Mouse (Mus musculus) small intestine, adult 2 months (tissue): ENCODE data around the gene Dgkq. TPM values are rescaled to one million over a fixed set of nuclear protein-coding genes. Genes with fewer than 3 reads are reported as not detected.

Experiments used
- H3K27ac ChIP-seq: fragments of 200-500 bp; 2 replicates; pipeline ENCODE4 v1.5.1; 2012; ENCODE audit warnings: low read depth, low read length, control low read depth, inconsistent platforms; ENCODE audit not compliant: insufficient read depth
- H3K27me3 ChIP-seq: fragments of 200-500 bp; 2 replicates; pipeline ENCODE4 v1.6.1; 2012; ENCODE audit warnings: mild to moderate bottlenecking, moderate library complexity, low read length, inconsistent platforms; ENCODE audit not compliant: control insufficient read depth, insufficient read depth
- H3K36me3 ChIP-seq: fragments of 200-500 bp; 2 replicates; pipeline ENCODE4 v1.6.1; 2012; ENCODE audit warnings: mild to moderate bottlenecking, low read length, control low read depth, inconsistent platforms; ENCODE audit not compliant: control insufficient read depth, insufficient read depth
- H3K4me1 ChIP-seq: fragments of 200-500 bp; 2 replicates; pipeline ENCODE4 v1.6.1; 2012; ENCODE audit warnings: low read length, inconsistent platforms, mixed read lengths; ENCODE audit not compliant: control insufficient read depth, insufficient read depth, insufficient read length
- H3K4me3 ChIP-seq: fragments of 200-500 bp; 2 replicates; pipeline ENCODE4 v1.5.1; 2012; ENCODE audit warnings: low read depth, mild to moderate bottlenecking, control low read depth, inconsistent platforms, low read length, moderate library complexity
- CTCF ChIP-seq: fragments of 200-500 bp; IDR thresholded peaks from 2 replicates; pipeline ENCODE4 v1.5.1; 2012; ENCODE audit warnings: low read depth, mild to moderate bottlenecking, control low read depth, inconsistent platforms, low read length, moderate library complexity, mixed read lengths; ENCODE audit not compliant: insufficient replicate concordance, insufficient read length; ENCODE audit errors: extremely low read depth
- POLR2A ChIP-seq: fragments of 200-500 bp; IDR thresholded peaks from 2 replicates; pipeline ENCODE4 v1.6.1; 2012; ENCODE audit warnings: low read depth, mild to moderate bottlenecking, control low read depth, inconsistent platforms, low read length, moderate library complexity
- WGBS: fragments of 180-500 bp; shearing (Covaris S2); methylation state at CpG from one replicate; pipeline ENCODE4 v1.1.7; 2018; 5-methylcytosine and 5-hydroxymethylcytosine counted together
- polyA plus RNA-seq: library from polyadenylated mRNA; depleted of rRNA; stranded (reverse); fragments of >200 nt; gene quantifications from 2 replicates; pipeline ENCODE4 v1.2.3, GENCODE M21; 2012

Dgkq gene
- polyA plus RNA-seq, 1 experiment: 77.0 TPM

DNA sequence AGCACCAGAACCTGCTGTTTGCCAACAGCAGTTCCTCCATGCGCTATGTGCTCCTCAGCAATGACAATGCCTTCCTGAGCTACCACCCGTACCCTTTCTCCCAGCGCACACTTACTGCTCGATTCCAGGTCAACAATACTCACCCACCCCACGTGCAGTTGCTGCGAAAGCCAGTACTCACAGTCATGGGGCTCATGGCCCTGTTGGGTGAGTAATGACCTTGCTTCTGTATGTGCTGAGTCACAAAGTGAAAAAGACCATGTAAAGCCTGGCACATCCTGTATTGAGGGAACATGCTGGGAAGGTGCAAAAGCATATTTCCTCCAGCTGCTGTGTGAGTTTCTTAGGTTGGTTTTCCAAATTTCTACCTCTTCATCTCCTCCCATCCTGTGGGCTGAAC is 11.4 kb upstream of the Dgkq start:
- TF ChIP-seq CTCF (no peak), POLR2A (no peak)
- H3K27ac ChIP-seq: no peak overlapping the region
- no peaks in the 10 kb centered on the region; the same call in 1 of the 2 replicates for H3K4me1 ChIP-seq
- WGBS: 95% methylated on average over 6 of the region's 6 CpGs
- no peaks in the 10 kb centered on the region for H3K27me3 ChIP-seq
- no peak overlapping the region for H3K4me3 ChIP-seq
- H3K36me3 ChIP-seq: peaks cover 6% of the 10 kb centered on the region

DNA sequence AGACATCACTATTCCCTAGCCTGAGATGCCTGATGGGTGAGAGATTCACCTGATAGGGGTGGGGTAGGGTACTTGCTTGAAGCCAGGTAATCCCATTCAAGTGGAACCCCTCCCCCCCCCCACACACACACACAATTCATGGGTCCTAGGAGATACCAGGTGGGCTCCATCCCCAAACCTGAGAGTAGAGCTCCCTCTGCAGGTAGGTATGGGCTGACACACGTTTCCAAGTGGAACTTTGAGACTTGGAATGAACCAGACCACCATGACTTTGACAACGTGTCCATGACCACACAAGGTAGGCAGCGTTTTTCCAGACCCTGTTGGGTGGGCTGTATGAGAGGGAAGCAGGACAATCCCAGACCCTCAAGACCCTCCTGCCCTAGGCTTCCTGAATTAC is 10.4 kb upstream of the Dgkq start:
- WGBS: 63% methylated on average over 3 of the region's 3 CpGs

DNA sequence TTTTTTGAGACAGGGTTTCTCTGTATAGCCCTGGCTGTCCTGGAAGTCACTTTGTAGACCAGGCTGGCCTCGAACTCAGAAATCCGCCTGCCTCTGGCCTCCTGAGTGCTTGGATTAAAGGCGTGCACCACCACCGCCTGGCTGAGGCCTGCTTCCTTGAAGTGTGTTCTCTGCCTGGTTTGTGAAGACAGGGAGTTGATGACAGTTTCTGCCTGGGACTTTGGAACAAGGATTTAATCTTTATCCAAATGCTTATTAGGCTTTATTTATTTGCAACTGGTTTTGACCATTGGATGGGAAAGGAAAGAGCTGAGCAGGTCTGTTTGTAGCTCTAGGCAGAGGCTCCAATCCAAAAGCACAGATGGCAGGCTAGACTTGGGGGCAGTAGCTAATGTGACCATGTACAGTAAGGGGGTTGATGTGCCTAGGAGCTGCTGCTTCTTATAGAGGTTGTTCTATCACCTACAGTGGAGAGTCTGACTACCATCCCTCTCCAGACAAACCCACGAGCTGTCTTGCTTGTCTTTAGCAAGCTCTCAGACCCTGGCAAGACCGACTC is 8.9 kb upstream of the Dgkq start:
- Histone ChIP-seq H3K27ac (no peak overlapping the region), H3K4me1 (no peaks in the 10 kb centered on the region; the same call in none of the 2 replicates), H3K4me3 (no peak overlapping the region), H3K36me3 (peaks cover 6% of the 10 kb centered on the region), H3K27me3 (no peaks in the 10 kb centered on the region)
- TF ChIP-seq POLR2A (no peak), CTCF (no peak)
- WGBS: 87% methylated on average over 6 of the region's 6 CpGs

More for the DNA sequence above, 10.4 kb upstream of the Dgkq start:
- no peak overlapping the region for H3K27ac ChIP-seq
- no peak overlapping the region for H3K4me3 ChIP-seq
- no peaks in the 10 kb centered on the region; the same call in 1 of the 2 replicates for H3K4me1 ChIP-seq
- H3K27me3 ChIP-seq: no peaks in the 10 kb centered on the region
- peaks cover 6% of the 10 kb centered on the region for H3K36me3 ChIP-seq
- TF ChIP-seq CTCF (peak; percentile 40; the same call in 1 of the 2 replicates), POLR2A (no peak)

DNA sequence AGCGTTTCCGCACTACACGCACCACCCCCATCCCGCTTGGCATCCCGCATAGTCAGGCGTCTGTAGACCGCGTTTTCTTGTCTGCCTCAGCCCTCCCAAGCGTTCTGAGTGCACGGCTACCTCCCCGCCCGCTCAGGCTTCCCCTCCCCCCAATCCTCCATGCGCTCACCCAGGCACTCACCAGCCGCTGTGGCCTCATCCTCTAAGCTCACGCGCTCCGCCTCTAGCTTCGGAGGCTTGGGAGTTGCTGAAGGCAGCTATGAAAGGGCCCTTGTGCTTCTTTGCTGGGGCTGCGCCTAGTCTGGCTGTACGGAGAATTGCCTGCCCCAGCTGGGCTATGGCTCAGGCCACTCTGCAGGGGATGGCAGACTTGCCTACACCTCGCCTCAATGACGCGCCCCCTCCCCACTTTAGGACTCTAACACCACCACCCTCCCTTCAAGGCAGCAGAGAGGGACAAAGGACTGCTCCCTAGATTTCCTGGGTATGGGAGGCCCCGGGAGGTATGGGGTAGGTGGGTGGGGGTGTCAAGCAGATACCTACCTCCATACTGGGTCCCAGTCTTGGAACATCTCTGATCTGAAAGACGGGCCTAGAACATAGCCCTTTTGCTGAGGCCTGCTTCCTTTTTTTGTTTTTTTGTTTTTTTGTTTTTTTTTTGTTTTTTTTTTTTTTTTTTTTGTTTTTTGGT is 8.3 kb upstream of the Dgkq start:
- Histone ChIP-seq H3K27ac (no peak overlapping the region), H3K4me3 (no peak overlapping the region), H3K4me1 (no peaks in the 10 kb centered on the region; the same call in none of the 2 replicates), H3K27me3 (no peaks in the 10 kb centered on the region), H3K36me3 (peaks cover 4% of the 10 kb centered on the region)
- 41% methylated on average over 25 of the region's 25 CpGs for WGBS
- TF ChIP-seq POLR2A (no peak), CTCF (no peak)

DNA sequence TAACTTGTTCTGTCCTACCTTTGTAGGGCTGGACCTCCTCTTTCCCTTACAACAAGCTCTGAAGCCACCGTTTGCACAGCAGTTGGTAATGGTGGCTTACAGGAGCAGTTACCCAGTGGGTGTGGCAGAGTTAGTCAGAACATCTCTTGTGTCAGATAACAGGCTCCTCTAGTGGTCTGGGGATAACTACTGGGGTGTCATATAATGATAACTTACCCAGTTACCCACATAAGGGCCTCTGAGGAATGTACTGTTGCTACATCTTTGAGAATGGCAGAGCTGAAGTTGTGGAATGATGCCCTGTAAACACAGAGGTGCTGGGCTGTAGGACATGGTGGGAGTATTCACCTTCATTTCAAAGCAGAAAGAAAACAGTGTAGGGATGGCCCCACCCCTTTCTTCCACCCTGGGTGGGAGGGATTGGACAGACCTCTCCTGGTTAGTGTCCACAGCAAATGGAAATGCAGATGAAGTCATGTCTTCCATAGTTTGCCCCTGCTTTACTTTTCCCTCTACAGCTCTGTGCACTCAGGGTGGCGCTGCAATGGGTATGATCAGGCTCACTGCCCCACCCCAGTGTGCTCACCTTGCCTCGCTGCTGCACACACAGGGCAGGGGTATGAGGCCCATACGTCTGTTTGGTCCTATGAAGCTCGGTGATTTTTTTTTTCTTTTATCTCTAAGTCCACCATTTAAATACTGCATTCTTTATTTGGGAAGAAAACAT is 7.5 kb upstream of the Dgkq start:
- H3K4me1 ChIP-seq: no peaks in the 10 kb centered on the region; the same call in none of the 2 replicates
- H3K4me3 ChIP-seq: no peak overlapping the region
- WGBS: 54% methylated on average over 5 of the region's 5 CpGs
- H3K27me3 ChIP-seq: no peaks in the 10 kb centered on the region
- no peak for TF ChIP-seq POLR2A
- TF ChIP-seq CTCF: no peak
- H3K36me3 ChIP-seq: peaks cover 5% of the 10 kb centered on the region; the same call in 1 of the 2 replicates
- no peak overlapping the region for H3K27ac ChIP-seq

DNA sequence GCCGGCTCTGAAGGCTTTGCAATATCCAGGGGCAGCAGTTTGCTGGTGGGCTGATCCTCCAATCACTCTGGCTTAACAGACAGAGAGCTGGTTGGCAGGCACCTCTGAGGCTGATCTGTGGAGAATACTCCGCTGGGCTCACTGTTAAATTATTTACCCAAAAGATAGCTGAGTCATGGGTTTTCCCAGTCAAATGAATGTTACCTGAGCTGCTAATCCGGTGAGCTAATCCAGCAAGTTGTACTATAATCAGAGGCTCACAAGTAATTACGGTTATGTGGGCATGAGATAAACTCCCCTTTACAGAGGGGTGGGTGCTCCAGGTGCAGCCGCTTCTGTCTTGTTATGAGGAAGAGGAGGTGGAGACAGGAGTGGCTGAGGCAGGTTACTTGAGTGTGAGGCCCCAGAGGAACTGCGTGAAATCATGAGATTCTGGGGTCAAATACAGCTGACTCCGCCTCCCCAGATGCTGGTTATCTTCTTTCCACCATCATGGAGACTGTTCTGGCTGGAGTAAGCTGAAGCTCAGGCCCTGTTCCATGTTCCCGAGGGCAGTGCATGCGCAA is 5.9 kb upstream of the Dgkq start, which contains the start of gene Slc26a1:
TSS of gene Slc26a1 (minus strand) at position 319 of the 566 bp plus-strand sequence.
- Histone ChIP-seq H3K36me3 (peaks cover 4% of the 10 kb centered on the region; the same call in 1 of the 2 replicates), H3K4me1 (no peaks in the 10 kb centered on the region; the same call in none of the 2 replicates), H3K4me3 (no peak within 1 kb of the TSS), H3K27me3 (no peaks in the 10 kb centered on the region), H3K27ac (no peak within 1 kb of the TSS)
- WGBS: 42% methylated on average over 9 of the region's 9 CpGs
- TF ChIP-seq POLR2A (no peak), CTCF (no peak)
